In genomic region chr11:64079727-64080081, GRCm38 (mm10) we compare ENCODE assay signal across 8 mouse cellular contexts. TPM values are rescaled to one million over a fixed set of nuclear protein-coding genes. Genes with fewer than 3 reads are reported as not detected.
A peak's percentile ranks its signal among the peaks of the same experiment; 100 is the strongest.
DNase-seq lines count a peak whose midpoint lies in the region; ATAC-seq and TF ChIP-seq lines count a peak whose summit lies in the region.

No protein-coding gene starts in this region.

- H3K36me3 ChIP-seq in heart, embryonic 12.5 days = peaks cover 7% of the 10 kb centered on the region; the same call in 1 of the 2 replicates
- peaks cover 43% of the 10 kb centered on the region for H3K36me3 ChIP-seq in G1E (replicated peaks)

- H3K4me2 ChIP-seq in heart, embryonic 12.5 days = peak overlapping the region; percentile 84

- peak; percentile 71; the same call in 1 of the 2 replicates for ATAC-seq in heart, embryonic 12.5 days (ENCODE audit: insufficient number of reproducible peaks, low FRiP score)
- peak; percentile 50; the same call in 1 of the 2 replicates for ATAC-seq in G1E (ENCODE audit: extremely low read depth, insufficient number of reproducible peaks, low FRiP score, poor library complexity, severe bottlenecking)
- ATAC-seq in hematopoietic stem cell, adult 5-6 weeks (replicated peaks in 1 of 2; ENCODE audit: insufficient read depth in 1 of 2, low FRiP score in 2 of 2, low TSS enrichment in 1 of 2, low read depth in 1 of 2, poor library complexity in 2 of 2, severe bottlenecking in 2 of 2) = peak; percentile 19 to 38; a peak in 2 of 4 replicates
- peak; percentile 54 for ATAC-seq in megakaryocyte, adult 5-6 weeks (ENCODE audit: poor library complexity, severe bottlenecking)

- H3K27me3 ChIP-seq in heart, embryonic 12.5 days (replicated peaks) = no peaks in the 10 kb centered on the region
- no peaks in the 10 kb centered on the region for H3K27me3 ChIP-seq in G1E (ENCODE audit: insufficient read depth, low read length)

- peak overlapping the region; percentile 85 for H3K9ac ChIP-seq in heart, embryonic 12.5 days

- intact Hi-C loops in left cerebral cortex, postnatal 10 days (cut with DNase I) = loop anchor here (5.0 to 10.0 kb wide), 2 partner anchors 157 to 355 kb away; partner anchors contain the start of genes F930015N05Rik, Hs3st3a1 and Hs3st3b1

- TF ChIP-seq CTCF in G1E (IDR thresholded peaks at IDR 0.05; ENCODE audit: low read depth, low read length) = no peak

- WGBS in heart, embryonic 12.5 days = under 1% methylated on average over 8 of the region's 8 CpGs

- H3K4me3 ChIP-seq in heart, embryonic 12.5 days = peak overlapping the region; percentile 95
- peak overlapping the region; percentile 92 for H3K4me3 ChIP-seq in G1E (ENCODE audit: low read depth, low read length)

- DNase-seq in heart, adult 8-10 months (ENCODE audit: low spot score) = no peak
- DNase-seq in G1E (ENCODE audit: low spot score) = no peak
- DNase-seq in frontal cortex, postnatal 36 days (ENCODE audit: low spot score in 2 of 2) = no peak
- DNase-seq in left cerebral cortex, postnatal 10 days (ENCODE audit: extremely low spot score in 1 of 2, low spot score in 2 of 2) = no peak
- DNase-seq in yolk sac, embryonic 10.5 days (ENCODE audit: low spot score) = no peak

- H3K4me1 ChIP-seq in heart, embryonic 12.5 days (replicated peaks) = peaks cover 6% of the 10 kb centered on the region
- peaks cover 35% of the 10 kb centered on the region for H3K4me1 ChIP-seq in G1E (ENCODE audit: insufficient read depth, low read depth, low read length)

- peak overlapping the region; percentile 94 for H3K27ac ChIP-seq in heart, embryonic 12.5 days (ENCODE audit: poor library complexity, severe bottlenecking)

- 0 out of 2 replicates have a peak, but pooled peaks cover 5% of the 10 kb centered on the region for H3K9me3 ChIP-seq in heart, embryonic 12.5 days (replicated peaks)
- H3K9me3 ChIP-seq in G1E (replicated peaks) = peaks cover 2% of the 10 kb centered on the region; the same call in 1 of the 2 replicates

RNA-seq across cellular contexts. Expression of gene Cox10, which starts 0.4 kb away (rescaled TPM):
- 32.3 and 34.9 TPM in 2 replicates for polyA plus RNA-seq in heart, embryonic 12.5 days (2016; fragmentation: Nextera tagmentation; extraction: Ambion mirVana)
- total RNA-seq in heart, adult 8-10 months (2022) = 10 to 100 TPM; 60.5 to 68.8 (median 65.5) TPM
- total RNA-seq in G1E (2014; fragmentation: Nextera tagmentation) (21.1 and 30.2 TPM in 2 replicates), G1E (2017) (19.2 and 19.4 TPM in 2 replicates)
- polyA plus RNA-seq in G1E (2012) = 49.1 and 53.9 TPM in 2 replicates
- 6.6 and 13.1 TPM in 2 replicates for total RNA-seq in hematopoietic stem cell, adult 5-6 weeks (2017)
- total RNA-seq in megakaryocyte, adult 5-6 weeks (2015) = 4.7 and 7.8 TPM in 2 replicates
- total RNA-seq in megakaryocyte, adult 5-6 weeks (2017) = 8.3 and 9.5 TPM in 2 replicates
- 10 to 100 TPM; 27.7 to 28.2 TPM for total RNA-seq in left cerebral cortex, postnatal 10 days (2021)
